Mouse (Mus musculus) heart, postnatal 0 days (tissue): ENCODE data around the gene Gm4922. TPM values are rescaled to one million over a fixed set of nuclear protein-coding genes. Genes with fewer than 3 reads are reported as not detected.

ENCODE experiments used
- ATAC-seq: fragments of 200-750 bp; cut with Nextera tagmentation; 2 replicates; pipeline ENCODE4 v1.8.0; 2017; ENCODE audit warnings: low read depth, moderate number of reproducible peaks, moderate library complexity; ENCODE audit not compliant: insufficient read depth
- DNase-seq: peaks from one replicate; pipeline ENCODE4 v3.0.0-alpha.2; 2016; ENCODE audit warnings: low spot score
- H3K27ac ChIP-seq: fragments of 300-500 bp; sonication (generic); 2 replicates; pipeline ENCODE4 v1.5.1; 2014; ENCODE audit warnings: low read depth, mild to moderate bottlenecking
- H3K27me3 ChIP-seq: fragments of 300-500 bp; sonication (generic); 2 replicates; pipeline ENCODE4 v1.6.1; 2014; ENCODE audit warnings: low read length, mixed read lengths; ENCODE audit not compliant: control insufficient read depth, insufficient read depth
- H3K36me3 ChIP-seq: fragments of 300-500 bp; sonication (generic); replicated peaks from 2 replicates; pipeline ENCODE4 v1.6.1; 2014; ENCODE audit warnings: low read length, mixed read lengths; ENCODE audit not compliant: control insufficient read depth, insufficient read depth
- H3K4me1 ChIP-seq: fragments of 300-500 bp; sonication (generic); 2 replicates; pipeline ENCODE4 v1.6.1; 2014; ENCODE audit warnings: antibody characterized with exemption; ENCODE audit not compliant: control insufficient read depth, insufficient read depth
- H3K4me2 ChIP-seq: fragments of 300-500 bp; sonication (generic); 2 replicates; pipeline ENCODE4 v1.6.1; 2014; ENCODE audit warnings: low read depth, mild to moderate bottlenecking, low read length, moderate library complexity
- H3K4me3 ChIP-seq: fragments of 300-500 bp; sonication (generic); 2 replicates; pipeline ENCODE4 v1.5.1; 2014; ENCODE audit warnings: low read depth, low read length
- H3K9ac ChIP-seq: fragments of 300-500 bp; sonication (generic); replicated peaks from 2 replicates; pipeline ENCODE4 v1.6.1; 2014; ENCODE audit warnings: low read depth, low read length, mixed read lengths
- H3K9me3 ChIP-seq: fragments of 300-500 bp; sonication (generic); replicated peaks from 2 replicates; pipeline ENCODE4 v1.6.1; 2016; ENCODE audit warnings: low read length; ENCODE audit not compliant: control insufficient read depth
- CTCF ChIP-seq: IDR thresholded peaks from 2 replicates; pipeline ENCODE4 v1.5.1; 2016; ENCODE audit warnings: antibody characterized with exemption, control low read depth, low read depth
- EP300 ChIP-seq: IDR thresholded peaks from 2 replicates; pipeline ENCODE4 v1.6.1; 2016; ENCODE audit warnings: antibody characterized with exemption, low read depth
- WGBS: fragments of 180-500 bp; shearing (Covaris S2); extraction: QIAGEN DNeasy Blood & Tissue Kit; methylation state at CpG from one replicate; pipeline ENCODE4 v1.1.7; 2014; 5-methylcytosine and 5-hydroxymethylcytosine counted together
- polyA plus RNA-seq: library from polyadenylated mRNA; unstranded; fragments of >200 nt; fragmentation: Nextera tagmentation; extraction: Ambion mirVana; gene quantifications from 2 replicates; pipeline ENCODE4 v1.2.1, GENCODE M21; 2015
- total RNA-seq: library from RNA; depleted of rRNA; stranded (reverse); fragments of >200 nt; gene quantifications from 2 replicates; pipeline ENCODE4 v1.2.3, GENCODE M21; 2014; ENCODE audit warnings: low replicate concordance; rRNA removed

Gene Gm4922
- not detected in 2 replicates for total RNA-seq
- polyA plus RNA-seq, result not detected in 2 replicates

DNA sequence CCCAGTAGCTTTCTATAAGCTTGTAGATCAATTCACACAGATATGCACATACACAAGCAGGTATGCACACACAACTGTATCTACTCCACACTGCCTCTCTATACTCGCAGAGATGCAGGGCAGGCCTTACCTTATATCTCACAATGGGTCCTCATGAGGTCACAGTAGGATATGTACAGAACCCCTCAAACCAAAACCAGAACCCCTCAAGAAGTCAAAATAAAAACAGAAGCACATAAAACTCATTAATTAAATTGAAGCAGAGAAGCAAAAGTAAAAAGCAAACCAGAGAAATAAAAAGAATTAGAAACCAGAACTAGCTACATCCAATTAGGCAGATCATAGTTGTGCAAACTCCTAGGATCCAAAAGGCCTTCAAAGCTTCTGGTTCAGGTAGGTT lies at the start of gene Gm4922:
Gene Gm4922 (minus strand): TSS at position 101 of the 400 bp plus-strand sequence.
- no peak for DNase-seq
- Histone ChIP-seq H3K4me2 (no peak within 1 kb of the TSS), H3K27me3 (no peaks in the 10 kb centered on the region), H3K36me3 (no peaks in the 10 kb centered on the region), H3K9me3 (no peaks in the 10 kb centered on the region), H3K4me1 (no peaks in the 10 kb centered on the region), H3K27ac (no peak within 1 kb of the TSS), H3K9ac (no peak within 1 kb of the TSS), H3K4me3 (no peak within 1 kb of the TSS)
- ATAC-seq, result no peak
- no peak for TF ChIP-seq CTCF
- no peak for TF ChIP-seq EP300
- WGBS, result 93% methylated on average over 1 of the region's 1 CpGs

DNA sequence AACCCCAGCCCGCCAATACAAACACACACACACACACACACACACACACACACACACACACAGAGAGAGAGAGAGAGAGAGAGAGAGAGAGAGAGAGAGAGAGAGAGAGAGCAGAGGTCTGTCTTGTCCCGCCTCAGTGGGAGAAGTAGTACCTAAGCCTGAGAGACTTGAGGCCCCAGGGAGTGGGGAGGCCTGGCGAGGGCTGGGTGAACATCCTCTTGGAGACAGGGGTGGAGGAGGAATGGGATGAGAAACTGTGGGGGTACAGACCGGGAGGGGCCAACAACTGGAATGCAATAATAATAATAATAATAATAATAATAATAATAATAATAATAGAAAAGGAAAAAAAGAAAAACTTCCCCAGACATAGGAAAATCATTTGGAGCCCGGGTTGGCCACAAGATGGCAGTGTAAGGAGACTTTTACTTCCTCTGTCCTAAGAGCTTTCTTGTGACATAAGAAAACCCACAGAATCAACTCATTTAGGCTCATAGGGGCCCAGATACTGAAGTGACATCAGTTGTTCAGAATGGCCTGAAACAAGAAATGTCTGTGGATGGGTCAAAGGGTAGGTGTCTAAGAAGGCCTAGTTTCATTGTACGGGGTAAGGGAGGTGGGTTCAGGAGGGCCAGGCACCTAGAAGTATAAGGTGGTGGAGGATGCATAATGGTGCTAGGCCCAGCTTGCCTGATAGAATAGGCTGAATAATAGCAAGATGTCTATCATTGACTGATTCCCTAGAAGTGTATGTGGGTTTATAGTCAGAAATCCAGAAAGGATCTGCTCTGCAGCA lies 49.3 kb upstream of the Gm4922 start:
- Histone ChIP-seq H3K4me1 (0 out of 2 replicates have a peak, but pooled peaks cover 6% of the 10 kb centered on the region), H3K4me2 (no peak overlapping the region), H3K4me3 (no peak overlapping the region), H3K9me3 (no peaks in the 10 kb centered on the region), H3K27ac (no peak overlapping the region), H3K27me3 (no peaks in the 10 kb centered on the region), H3K9ac (no peak overlapping the region), H3K36me3 (no peaks in the 10 kb centered on the region)
- TF ChIP-seq CTCF (peak; percentile 54), EP300 (no peak)
- peak; percentile 48 for DNase-seq
- WGBS, result 50% methylated on average over 6 of the region's 6 CpGs
- ATAC-seq, result no peak

DNA sequence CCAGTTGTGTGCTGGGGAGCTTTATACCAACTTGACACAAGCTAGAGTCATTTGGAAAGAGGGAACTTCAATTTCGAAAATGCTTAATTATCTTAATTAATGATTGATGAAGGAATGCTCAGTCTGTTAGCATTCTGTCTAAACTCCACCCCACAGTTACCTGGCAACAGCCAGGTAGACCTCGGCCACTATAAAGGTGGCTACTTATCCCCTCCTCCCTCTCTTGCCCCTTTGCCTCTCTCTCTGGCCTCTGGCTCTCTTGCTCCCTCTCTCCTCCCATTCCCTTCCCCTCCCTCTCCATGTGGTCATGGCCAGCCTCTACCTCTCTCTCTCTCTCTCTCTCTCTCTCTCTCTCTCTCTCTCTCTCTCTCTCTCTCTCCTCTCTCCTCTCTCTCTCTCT lies 47.8 kb upstream of the Gm4922 start:
- ATAC-seq (no peak), DNase-seq (no peak)
- Histone ChIP-seq H3K27ac (no peak overlapping the region), H3K9ac (no peak overlapping the region), H3K4me2 (no peak overlapping the region), H3K9me3 (no peaks in the 10 kb centered on the region), H3K36me3 (no peaks in the 10 kb centered on the region), H3K4me3 (no peak overlapping the region), H3K27me3 (no peaks in the 10 kb centered on the region), H3K4me1 (0 out of 2 replicates have a peak, but pooled peaks cover under 1% of the 10 kb centered on the region)
- TF ChIP-seq EP300 (no peak), CTCF (no peak)
- WGBS, result 54% methylated on average over 2 of the region's 2 CpGs

- Histone ChIP-seq H3K4me2 (no peak overlapping the region), H3K4me3 (no peak overlapping the region), H3K9ac (no peak overlapping the region), H3K4me1 (no peaks in the 10 kb centered on the region), H3K36me3 (no peaks in the 10 kb centered on the region), H3K27ac (no peak overlapping the region), H3K9me3 (no peaks in the 10 kb centered on the region), H3K27me3 (no peaks in the 10 kb centered on the region)
- DNase-seq (no peak), ATAC-seq (no peak)
- WGBS, result 59% methylated on average over 7 of the region's 7 CpGs
- TF ChIP-seq EP300, result no peak
- no peak for TF ChIP-seq CTCF
Measured at GRCm38 (mm10) chr10:18831823-18832222, 45.2 kb upstream of the Gm4922 start.

- H3K4me1 ChIP-seq, result no peaks in the 10 kb centered on the region
Measured at GRCm38 (mm10) chr10:18830359-18830758, 43.8 kb upstream of the Gm4922 start.

DNA sequence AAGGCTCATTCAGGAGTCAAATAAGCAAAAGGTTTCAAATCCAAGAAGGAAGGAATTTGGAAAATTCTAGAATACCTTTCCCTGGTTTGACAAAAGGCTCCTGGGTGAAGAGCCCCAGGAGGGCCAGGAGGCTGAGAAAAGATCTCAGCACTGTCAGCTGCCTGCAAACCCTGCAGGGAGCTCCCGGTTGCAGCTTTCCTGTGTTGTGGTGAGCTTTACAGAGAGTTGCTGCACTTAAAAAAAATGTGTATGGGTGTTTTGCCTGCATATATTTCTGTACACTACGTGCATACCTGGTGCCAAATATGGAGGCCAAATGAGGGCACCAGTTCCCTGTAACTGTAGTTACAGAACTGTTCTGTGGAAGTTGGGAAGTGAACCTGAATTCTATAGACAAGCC lies 41.3 kb upstream of the Gm4922 start:
- no peak overlapping the region for H3K4me2 ChIP-seq
- no peak overlapping the region for H3K4me3 ChIP-seq
- no peaks in the 10 kb centered on the region for H3K4me1 ChIP-seq
- H3K27me3 ChIP-seq, result no peaks in the 10 kb centered on the region
- 58% methylated on average over 2 of the region's 2 CpGs for WGBS
- no peaks in the 10 kb centered on the region for H3K9me3 ChIP-seq
- no peak overlapping the region for H3K27ac ChIP-seq
- no peak overlapping the region for H3K9ac ChIP-seq
- TF ChIP-seq CTCF (no peak), EP300 (no peak)
- H3K36me3 ChIP-seq, result no peaks in the 10 kb centered on the region
- DNase-seq, result no peak
- ATAC-seq, result no peak

More at GRCm38 (mm10) chr10:18830359-18830758, 43.8 kb upstream of the Gm4922 start:
- no peaks in the 10 kb centered on the region for H3K9me3 ChIP-seq
- H3K36me3 ChIP-seq, result no peaks in the 10 kb centered on the region
- H3K27ac ChIP-seq, result no peak overlapping the region
- H3K4me2 ChIP-seq, result no peak overlapping the region
- H3K4me3 ChIP-seq, result no peak overlapping the region
- no peaks in the 10 kb centered on the region for H3K27me3 ChIP-seq
- TF ChIP-seq EP300, result no peak
- TF ChIP-seq CTCF, result no peak
- H3K9ac ChIP-seq, result no peak overlapping the region
- ATAC-seq (no peak), DNase-seq (no peak)
- WGBS, result 66% methylated on average over 4 of the region's 4 CpGs
